Mouse (Mus musculus) spleen, postnatal 10 days (tissue): Measurements from ENCODE around the gene Eya4.

ENCODE experiments used
- DNase-seq, 2 experiments: peaks; one replicate each; pipeline ENCODE4 v3.0.0; 2021 to 2022; ENCODE audit warnings: low spot score in 2 of 2

Eya4 gene

GRCm38 (mm10) chr10:23233425-23233824 is 117.2 kb downstream of the Eya4 start:
- no peak for DNase-seq

GRCm38 (mm10) chr10:23230863-23231262 is 119.7 kb downstream of the Eya4 start:
- no peak for DNase-seq

DNA sequence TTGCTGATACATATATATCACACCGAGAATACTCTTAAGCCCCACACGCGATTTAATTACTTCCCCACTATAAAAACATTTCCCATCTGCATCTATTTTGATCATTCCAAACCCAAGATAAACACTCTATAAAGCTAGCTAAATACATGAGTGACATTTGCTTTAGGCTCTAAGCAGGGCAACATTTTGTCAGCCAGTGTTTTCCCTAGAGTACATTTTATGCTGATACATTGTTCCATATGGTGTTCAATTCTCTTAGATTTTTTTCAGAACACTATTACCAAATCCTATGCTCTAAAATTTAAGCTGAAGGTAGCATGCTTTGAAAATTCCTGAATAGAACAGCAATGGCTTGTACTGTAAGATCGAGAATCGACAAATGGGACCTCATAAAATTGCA is 127.2 kb downstream of the Eya4 start:
- no peak for DNase-seq

- DNase-seq = no peak
Measured at GRCm38 (mm10) chr10:23220432-23220831, 130.2 kb downstream of the Eya4 start.

GRCm38 (mm10) chr10:23216815-23217214 is 133.8 kb downstream of the Eya4 start:
- DNase-seq = no peak

DNA sequence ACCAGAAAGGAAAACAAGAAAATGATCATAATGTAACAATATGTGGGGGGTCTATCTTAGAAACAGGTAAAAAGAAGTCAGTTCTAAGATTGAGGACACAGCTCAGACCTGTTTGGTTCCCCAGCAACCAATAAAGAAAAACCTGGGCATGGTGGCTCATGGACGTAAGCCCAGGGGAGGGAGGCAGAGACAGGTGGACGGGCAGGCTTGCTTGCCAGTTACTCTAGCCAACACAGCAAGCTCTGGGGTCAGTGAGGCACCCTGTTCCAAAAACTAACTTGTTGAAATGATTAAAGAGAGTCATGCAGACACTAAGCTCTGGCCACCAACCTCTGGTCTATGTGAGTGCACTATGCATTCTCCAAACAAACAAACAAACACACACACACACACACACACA is 139.2 kb downstream of the Eya4 start:
- DNase-seq = no peak

DNA sequence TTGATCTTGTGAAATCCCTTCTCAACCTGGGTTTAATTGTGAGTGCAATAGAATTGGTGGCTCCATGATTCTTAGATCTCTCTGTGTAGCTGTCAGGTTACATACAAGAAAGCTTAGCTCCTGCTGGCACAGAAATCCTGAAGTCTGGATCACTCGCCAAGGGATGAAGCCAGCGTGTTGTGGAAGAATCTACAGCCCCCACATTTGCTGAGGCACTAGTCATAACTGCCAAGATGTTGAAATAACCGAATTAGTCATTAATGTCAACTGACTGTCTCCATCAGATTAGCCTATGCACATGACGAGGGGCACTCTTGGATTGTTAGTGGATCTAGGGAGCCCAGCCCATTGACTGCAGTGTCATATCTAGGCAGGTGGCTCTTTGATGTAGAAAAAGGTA is 146.7 kb downstream of the Eya4 start:
- no peak for DNase-seq

DNA sequence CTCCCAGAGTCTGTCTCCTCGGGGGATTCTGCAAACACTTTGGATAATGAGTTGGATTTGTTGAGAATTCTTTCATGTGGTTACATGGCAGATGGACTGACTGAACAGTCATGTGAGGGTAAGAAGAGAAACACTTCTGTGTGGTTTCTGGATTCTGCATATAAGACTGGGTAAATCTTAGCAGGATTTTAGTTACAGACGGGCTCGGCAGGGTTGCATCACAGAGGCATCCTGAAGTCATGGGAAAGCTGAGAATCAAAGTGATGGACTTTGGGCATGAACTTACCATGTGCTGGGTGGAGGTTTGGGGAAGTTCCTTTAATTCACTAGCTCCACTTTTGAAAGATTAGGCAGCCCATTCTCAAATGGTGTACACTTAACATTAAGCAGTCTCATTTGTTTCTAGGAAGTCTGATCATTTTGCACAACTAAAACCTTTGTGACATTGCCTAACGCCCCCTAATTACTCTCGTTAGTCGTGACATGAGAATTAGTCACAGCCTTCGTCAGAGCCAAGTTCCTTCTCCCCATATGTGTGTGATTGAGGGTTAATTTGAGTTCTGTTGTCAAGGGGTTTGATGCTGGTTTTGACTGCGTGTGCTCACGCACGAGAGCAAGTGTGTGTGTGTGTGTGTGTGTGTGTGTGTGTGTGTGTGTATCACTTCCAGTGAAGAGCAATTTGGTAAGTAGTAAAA is 147.3 kb downstream of the Eya4 start:
- DNase-seq = no peak

DNA sequence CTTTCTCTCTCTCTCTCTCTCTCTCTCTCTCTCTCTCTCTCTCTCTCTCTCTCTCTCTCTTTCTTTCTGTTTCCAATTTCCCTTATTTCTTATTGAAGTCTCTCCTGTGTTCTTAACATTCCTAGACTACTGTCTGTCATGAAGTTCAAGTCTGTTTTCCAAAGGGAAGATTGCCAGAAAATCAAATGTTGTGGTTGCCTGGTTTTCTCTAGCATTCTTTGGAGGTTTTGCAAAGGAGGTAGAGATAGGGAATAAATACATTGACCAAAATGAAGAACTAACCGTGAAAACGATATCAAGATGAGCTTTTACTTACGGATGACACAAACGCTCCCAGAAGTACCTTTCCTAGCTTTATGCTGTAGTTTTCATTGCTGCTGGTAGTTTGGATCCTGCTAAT is 148.0 kb downstream of the Eya4 start:
- DNase-seq = no peak

- no peak for DNase-seq
Measured at GRCm38 (mm10) chr10:23198251-23198650, 152.3 kb downstream of the Eya4 start.

GRCm38 (mm10) chr10:23196336-23196735 is 154.2 kb downstream of the Eya4 start:
- DNase-seq = no peak

- no peak for DNase-seq
Measured at GRCm38 (mm10) chr10:23195337-23195736, 155.2 kb downstream of the Eya4 start.

DNA sequence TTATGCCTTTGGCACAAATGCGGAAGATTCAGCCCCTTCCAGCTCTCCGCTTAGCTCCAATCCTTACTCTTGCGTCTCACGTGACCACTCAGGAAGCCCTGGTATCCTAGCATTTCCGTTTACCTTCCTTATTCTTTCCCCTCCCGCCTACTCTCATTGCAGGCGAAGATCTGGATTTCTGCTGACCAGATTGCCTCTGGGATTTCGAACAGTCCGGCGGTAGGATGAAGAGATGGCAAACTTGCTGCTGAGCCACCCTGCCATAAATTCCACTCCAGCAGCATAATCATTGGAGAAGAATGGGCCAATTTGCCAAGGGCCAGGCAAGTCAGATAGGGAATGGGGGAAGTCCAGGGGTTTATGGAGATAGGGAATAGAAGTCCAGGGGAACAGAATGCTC is 160.8 kb downstream of the Eya4 start:
- no peak for DNase-seq

DNA sequence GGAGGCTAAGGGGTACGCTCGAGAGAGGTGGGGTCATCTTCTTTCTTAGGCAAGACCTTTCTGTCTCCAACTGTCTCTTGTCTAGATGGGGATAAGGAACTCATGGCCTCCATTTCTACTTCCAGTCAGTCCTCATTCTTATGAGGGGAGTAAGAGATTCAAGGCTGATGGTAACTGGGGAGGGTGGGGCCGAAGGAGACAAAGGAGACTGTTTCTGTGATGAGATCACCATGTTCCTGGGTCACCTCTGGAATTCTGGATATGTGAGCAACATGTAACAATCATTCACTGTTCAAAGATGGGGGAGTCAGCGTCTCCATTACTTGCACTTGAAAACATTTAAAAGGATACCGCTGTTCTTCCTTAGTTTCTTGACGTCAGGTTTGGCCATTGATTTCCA is 165.2 kb downstream of the Eya4 start:
- no peak for DNase-seq

- no peak for DNase-seq
Measured at GRCm38 (mm10) chr10:23181572-23182493, 168.8 kb downstream of the Eya4 start.

DNA sequence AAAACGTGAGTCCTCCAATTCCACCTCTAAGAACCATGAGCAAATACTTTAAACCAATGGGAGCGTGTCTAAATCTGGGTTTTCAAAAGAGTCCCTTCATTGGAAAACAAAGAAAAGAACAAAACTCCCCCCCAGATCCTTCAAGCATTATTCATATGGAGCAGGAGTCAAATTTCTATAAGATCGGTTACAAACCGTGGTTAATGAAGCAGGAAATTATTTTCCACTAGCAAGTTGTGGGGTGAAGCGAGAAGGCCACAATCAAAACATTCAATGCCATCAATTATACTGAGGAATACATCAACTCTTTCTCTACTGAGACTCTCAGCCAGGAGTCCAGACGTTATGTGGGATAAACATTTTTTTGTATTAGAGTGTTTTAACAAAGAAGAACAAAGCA is 171.3 kb downstream of the Eya4 start:
- no peak for DNase-seq

- no peak for DNase-seq
Measured at GRCm38 (mm10) chr10:23177347-23178046, 173.1 kb downstream of the Eya4 start.

DNA sequence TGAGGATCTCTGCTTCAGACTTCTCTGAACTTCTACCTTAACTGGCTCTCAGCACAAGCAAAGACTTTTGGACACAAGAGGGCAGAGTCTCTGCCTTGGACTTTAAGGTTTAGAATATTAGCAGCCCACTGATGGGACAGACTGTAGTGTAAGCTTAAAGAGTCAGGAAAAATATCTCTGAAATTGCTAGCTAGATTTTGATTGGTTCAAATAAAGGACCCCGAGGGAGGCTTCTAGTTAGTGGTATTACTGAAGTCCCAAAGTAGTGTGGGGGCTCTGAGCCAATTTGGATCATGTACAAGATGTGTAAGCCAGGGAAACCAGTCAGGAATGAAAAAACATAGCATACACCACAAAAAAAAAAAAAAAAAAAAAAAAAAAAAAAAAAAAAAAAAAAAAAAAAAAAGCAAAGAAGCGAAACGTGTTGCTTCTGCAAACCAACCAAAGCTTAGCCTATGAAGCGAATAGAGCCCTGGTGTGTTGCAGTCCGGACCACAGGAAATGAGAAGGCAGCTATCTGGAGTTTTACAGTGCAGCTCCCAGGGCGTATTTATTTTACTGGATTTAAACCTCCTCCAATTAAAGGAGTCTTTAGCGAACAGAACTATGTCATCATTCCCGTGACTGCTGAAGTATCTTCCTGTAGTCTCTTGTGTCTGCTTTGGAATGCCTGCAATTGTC is 173.8 kb downstream of the Eya4 start:
- no peak for DNase-seq

GRCm38 (mm10) chr10:23171541-23171940 is 179.0 kb downstream of the Eya4 start:
- no peak for DNase-seq

DNA sequence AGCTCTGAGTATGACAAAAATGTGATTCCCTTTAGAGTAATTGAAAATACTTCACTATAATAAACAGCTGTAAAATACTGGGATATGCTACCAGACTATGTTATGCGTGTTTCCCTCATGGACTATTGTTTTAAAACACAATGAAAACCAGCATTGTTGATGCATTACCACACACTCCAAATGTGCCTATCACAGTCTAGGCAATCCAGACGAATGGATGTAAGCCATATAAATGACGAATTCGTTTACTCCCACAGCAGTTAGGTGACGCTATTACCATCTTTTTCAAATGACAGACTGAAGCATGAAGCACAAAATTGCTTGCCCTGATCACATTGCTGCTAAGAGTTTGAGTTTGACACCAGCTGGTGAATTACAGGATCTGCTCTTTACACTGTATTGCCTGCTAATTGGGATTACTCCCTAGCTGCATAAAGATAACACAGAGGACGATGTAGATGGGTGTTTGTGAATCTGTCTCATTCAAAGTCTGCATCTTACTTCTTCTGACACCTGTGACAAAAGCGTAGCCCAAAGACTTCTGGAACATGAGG is 185.4 kb downstream of the Eya4 start:
- DNase-seq = no peak

DNA sequence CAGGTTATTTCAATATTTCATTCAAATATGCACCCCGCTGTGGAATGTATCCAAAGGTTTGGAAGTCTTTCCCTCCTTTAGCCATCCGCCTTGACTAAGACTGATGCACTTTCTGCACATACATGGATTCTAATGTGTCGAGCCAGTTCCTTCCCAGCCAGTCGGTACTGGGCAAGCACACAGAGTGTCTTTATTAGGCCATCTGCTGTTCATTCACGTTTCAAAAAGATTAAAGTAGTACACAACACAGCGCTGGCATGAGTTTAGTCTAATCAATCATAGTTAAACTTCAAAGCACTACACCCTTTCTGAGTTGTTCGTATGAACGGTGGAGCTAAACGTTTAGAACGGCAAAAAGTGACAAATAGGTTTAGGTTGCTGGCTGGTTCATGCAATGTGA is 190.7 kb downstream of the Eya4 start:
- DNase-seq = no peak

GRCm38 (mm10) chr10:23159138-23159537 is 191.4 kb downstream of the Eya4 start:
- no peak for DNase-seq
